Mouse (Mus musculus): Measurements from ENCODE around the gene Ankrd33. TPM values are rescaled to one million over a fixed set of nuclear protein-coding genes. Genes with fewer than 3 reads are reported as not detected.

Gene Ankrd33
- polyA plus RNA-seq, 1 experiment from 2014 or later: not detected

DNA sequence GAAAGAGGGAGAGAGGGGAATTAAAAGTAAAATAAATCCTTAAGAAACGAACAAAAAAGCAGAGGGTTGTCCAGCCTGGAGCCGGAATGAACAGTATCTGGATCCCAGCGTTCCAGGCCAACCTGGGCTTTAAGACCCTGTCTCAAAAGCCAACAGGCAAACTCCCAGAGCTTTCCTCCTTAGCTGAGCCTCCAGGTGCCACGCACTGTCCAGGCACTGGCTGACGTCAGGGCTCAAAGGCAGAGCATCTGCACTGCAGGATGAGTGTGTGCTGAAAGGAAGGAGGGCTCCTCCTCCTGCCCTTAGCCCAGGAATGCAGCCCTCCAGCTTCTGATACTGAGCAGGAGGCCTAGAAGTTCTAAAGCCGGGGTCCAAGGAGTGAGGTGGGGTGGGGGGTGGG lies 21.6 kb upstream of the Ankrd33 start:
- DNase-seq (peak; percentile 31), ATAC-seq (ENCODE audit: insufficient read depth) (no peak)
- Histone ChIP-seq H3K36me3 (ENCODE audit: insufficient read depth) (no peaks in the 10 kb centered on the region), H3K4me2 (no peak overlapping the region), H3K4me1 (ENCODE audit: insufficient read depth) (peaks cover 2% of the 10 kb centered on the region; the same call in 1 of the 2 replicates), H3K4me3 (ENCODE audit: low read depth, low read length) (no peak overlapping the region), H3K9ac (no peak overlapping the region), H3K27me3 (ENCODE audit: insufficient read depth, low read length) (0 out of 2 replicates have a peak, but pooled peaks cover 5% of the 10 kb centered on the region), H3K9me3 (ENCODE audit: low read depth, low read length) (no peaks in the 10 kb centered on the region), H3K27ac (ENCODE audit: low read depth) (no peak overlapping the region)
- no peak for TF ChIP-seq CTCF (IDR thresholded peaks at IDR 0.05; ENCODE audit: low read depth)
- 47% methylated on average over 6 of the region's 6 CpGs for WGBS

DNA sequence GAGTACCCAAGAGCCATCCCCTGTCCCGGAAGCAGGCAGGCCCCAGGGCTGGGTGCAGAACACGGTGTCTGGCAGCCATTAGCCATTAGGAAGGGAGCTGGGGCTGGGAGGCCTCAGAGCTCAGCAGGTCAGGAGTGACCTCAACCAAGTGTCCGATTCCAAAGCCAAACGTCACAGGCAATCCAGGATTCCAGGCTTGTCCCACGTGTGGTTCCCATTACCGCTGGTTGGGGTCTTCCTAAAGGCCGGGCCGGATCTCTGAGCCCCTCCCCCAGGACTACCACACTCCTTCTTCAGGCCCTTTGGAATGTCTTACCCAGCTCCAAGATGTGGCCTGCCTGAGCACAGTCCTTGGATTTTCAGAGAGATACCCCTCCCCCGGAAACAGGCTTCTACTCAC lies 20.6 kb upstream of the Ankrd33 start:
- Histone ChIP-seq H3K9me3 (ENCODE audit: low read depth, low read length) (no peaks in the 10 kb centered on the region), H3K4me3 (ENCODE audit: low read depth, low read length) (no peak overlapping the region), H3K36me3 (ENCODE audit: insufficient read depth) (no peaks in the 10 kb centered on the region), H3K27ac (ENCODE audit: low read depth) (no peak overlapping the region), H3K27me3 (ENCODE audit: insufficient read depth, low read length) (0 out of 2 replicates have a peak, but pooled peaks cover 6% of the 10 kb centered on the region), H3K9ac (no peak overlapping the region), H3K4me2 (no peak overlapping the region), H3K4me1 (ENCODE audit: insufficient read depth) (peaks cover 2% of the 10 kb centered on the region; the same call in 1 of the 2 replicates)
- WGBS: 55% methylated on average over 9 of the region's 9 CpGs
- DNase-seq: no peak
- no peak for TF ChIP-seq CTCF (IDR thresholded peaks at IDR 0.05; ENCODE audit: low read depth)
- ATAC-seq (ENCODE audit: insufficient read depth): no peak

GRCm38 (mm10) chr15:101095392-101095791 lies 20.2 kb upstream of the Ankrd33 start:
- Histone ChIP-seq H3K27me3 (ENCODE audit: insufficient read depth, low read length) (0 out of 2 replicates have a peak, but pooled peaks cover 6% of the 10 kb centered on the region), H3K27ac (ENCODE audit: low read depth) (no peak overlapping the region), H3K4me1 (ENCODE audit: insufficient read depth) (peaks cover 2% of the 10 kb centered on the region; the same call in 1 of the 2 replicates), H3K4me3 (ENCODE audit: low read depth, low read length) (no peak overlapping the region), H3K4me2 (no peak overlapping the region), H3K9me3 (ENCODE audit: low read depth, low read length) (no peaks in the 10 kb centered on the region), H3K36me3 (ENCODE audit: insufficient read depth) (no peaks in the 10 kb centered on the region), H3K9ac (no peak overlapping the region)
- 69% methylated on average over 3 of the region's 3 CpGs for WGBS
- ATAC-seq (ENCODE audit: insufficient read depth): no peak
- no peak for DNase-seq
- no peak for TF ChIP-seq CTCF (IDR thresholded peaks at IDR 0.05; ENCODE audit: low read depth)

DNA sequence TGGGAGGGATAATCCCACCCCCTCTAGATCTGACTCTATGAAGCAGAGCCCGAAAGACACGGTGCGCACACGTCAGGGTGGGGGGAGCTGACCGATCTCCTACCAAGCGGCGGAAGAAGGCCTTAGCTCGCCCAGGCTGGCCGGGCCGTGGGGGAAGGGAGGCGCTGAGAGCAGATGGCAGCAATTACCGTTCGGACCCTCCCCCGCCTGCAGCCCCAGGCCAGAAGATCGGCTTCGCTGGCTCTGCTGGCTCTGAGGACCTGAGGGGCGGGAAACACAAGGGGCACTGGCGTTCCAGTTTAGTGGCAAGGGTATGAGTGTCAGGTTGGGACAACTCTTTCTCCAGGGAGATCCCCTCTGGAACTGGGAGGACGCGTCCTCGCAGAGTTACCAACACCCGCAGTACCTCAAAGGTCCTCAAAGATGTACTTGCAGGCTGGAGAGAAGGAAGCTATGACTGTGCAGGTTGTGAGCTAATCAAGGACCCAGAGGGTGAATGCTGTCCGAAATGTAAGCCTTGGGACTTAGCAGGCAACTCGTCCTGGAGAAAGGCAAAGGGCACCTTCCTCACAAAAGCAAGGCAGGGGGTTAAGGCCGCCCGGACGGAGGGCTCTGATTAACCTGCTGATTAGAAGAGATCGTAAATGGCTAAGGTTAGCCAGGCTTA lies 17.4 kb upstream of the Ankrd33 start:
- DNase-seq (peak; percentile 72), ATAC-seq (ENCODE audit: insufficient read depth) (peak; percentile 55; the same call in 1 of the 2 replicates)
- no peak overlapping the region for H3K27ac ChIP-seq (ENCODE audit: low read depth)
- 0 out of 2 replicates have a peak, but pooled peaks cover 3% of the 10 kb centered on the region for H3K27me3 ChIP-seq (ENCODE audit: insufficient read depth, low read length)
- WGBS: 8% methylated on average over 28 of the region's 28 CpGs
- H3K4me1 ChIP-seq (ENCODE audit: insufficient read depth): peaks cover 2% of the 10 kb centered on the region; the same call in 1 of the 2 replicates
- H3K4me3 ChIP-seq (ENCODE audit: low read depth, low read length): 0 out of 2 replicates have a peak overlapping the region, but pooled peaks have one; percentile 3
- peak overlapping the region; percentile 61 for H3K4me2 ChIP-seq
- peak overlapping the region; percentile 27; the same call in 1 of the 2 replicates for H3K9ac ChIP-seq
- no peaks in the 10 kb centered on the region for H3K36me3 ChIP-seq (ENCODE audit: insufficient read depth)
- H3K9me3 ChIP-seq (ENCODE audit: low read depth, low read length): no peaks in the 10 kb centered on the region
- TF ChIP-seq CTCF (IDR thresholded peaks at IDR 0.05; ENCODE audit: low read depth): no peak

DNA sequence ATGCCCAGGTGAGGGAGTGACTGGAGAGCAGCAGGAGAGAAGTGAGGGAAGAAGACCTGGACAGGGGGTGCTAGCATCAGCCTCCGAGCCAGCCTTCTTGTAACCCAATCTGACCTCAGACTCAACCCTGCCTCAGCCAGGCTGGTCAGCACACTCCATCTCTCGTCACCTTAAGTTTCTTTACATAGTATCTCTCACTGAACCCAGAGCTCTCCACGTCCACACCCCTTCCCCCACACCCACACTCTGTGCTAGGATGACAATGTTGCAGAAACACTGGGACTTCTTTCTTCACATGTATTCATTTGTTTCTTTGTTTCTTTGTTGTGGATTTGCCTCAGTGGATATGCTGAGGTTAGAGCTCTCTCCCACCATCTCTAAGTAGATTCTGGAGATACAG lies 14.6 kb upstream of the Ankrd33 start:
- Histone ChIP-seq H3K9ac (no peak overlapping the region), H3K36me3 (ENCODE audit: insufficient read depth) (no peaks in the 10 kb centered on the region), H3K27ac (ENCODE audit: low read depth) (no peak overlapping the region), H3K4me1 (ENCODE audit: insufficient read depth) (peaks cover 2% of the 10 kb centered on the region; the same call in 1 of the 2 replicates), H3K27me3 (ENCODE audit: insufficient read depth, low read length) (0 out of 2 replicates have a peak, but pooled peaks cover 3% of the 10 kb centered on the region), H3K9me3 (ENCODE audit: low read depth, low read length) (no peaks in the 10 kb centered on the region), H3K4me2 (no peak overlapping the region), H3K4me3 (ENCODE audit: low read depth, low read length) (no peak overlapping the region)
- WGBS: 45% methylated on average over 3 of the region's 3 CpGs
- ATAC-seq (ENCODE audit: insufficient read depth): no peak
- TF ChIP-seq CTCF (IDR thresholded peaks at IDR 0.05; ENCODE audit: low read depth): no peak
- no peak for DNase-seq

DNA sequence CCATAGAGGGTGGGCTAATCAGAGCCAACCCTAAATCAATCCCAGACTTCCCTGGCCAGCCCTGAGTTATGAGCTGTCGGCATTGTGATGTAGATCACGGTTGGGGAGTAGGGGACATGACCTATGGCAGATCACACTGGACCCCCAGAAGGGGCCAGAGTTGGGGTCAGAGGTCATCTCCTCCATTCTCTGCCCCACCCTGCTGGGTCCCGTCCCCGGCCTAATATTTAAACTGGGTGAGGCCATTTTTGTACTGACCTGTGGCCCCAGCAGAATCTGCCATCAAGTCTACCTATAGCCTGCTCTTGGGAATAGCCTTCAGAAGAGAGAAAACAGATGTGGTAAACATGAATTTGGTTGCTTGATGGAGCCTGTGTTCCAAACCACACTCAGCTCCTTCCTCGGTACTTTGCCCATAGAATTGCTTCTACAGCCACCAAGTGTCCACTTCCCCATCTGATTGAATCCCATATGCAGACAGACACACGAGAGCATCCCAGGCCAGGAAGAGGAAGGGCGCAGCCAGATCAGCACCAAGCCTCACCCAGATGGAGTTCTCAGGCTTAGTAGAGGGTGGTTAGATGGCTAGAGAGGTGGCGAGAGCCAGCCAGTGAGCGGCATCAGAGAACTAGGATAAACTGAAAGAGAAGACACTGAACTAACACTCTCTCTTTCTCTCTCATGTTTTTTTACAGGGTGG lies 11.8 kb upstream of the Ankrd33 start:
- no peak for TF ChIP-seq CTCF (IDR thresholded peaks at IDR 0.05; ENCODE audit: low read depth)
- H3K4me2 ChIP-seq: no peak overlapping the region
- no peak overlapping the region for H3K27ac ChIP-seq (ENCODE audit: low read depth)
- H3K36me3 ChIP-seq (ENCODE audit: insufficient read depth): no peaks in the 10 kb centered on the region
- no peaks in the 10 kb centered on the region for H3K9me3 ChIP-seq (ENCODE audit: low read depth, low read length)
- DNase-seq: no peak
- ATAC-seq (ENCODE audit: insufficient read depth): no peak
- WGBS: 79% methylated on average over 9 of the region's 9 CpGs
- H3K4me3 ChIP-seq (ENCODE audit: low read depth, low read length): no peak overlapping the region
- no peaks in the 10 kb centered on the region for H3K4me1 ChIP-seq (ENCODE audit: insufficient read depth)
- 0 out of 2 replicates have a peak, but pooled peaks cover 3% of the 10 kb centered on the region for H3K27me3 ChIP-seq (ENCODE audit: insufficient read depth, low read length)
- H3K9ac ChIP-seq: no peak overlapping the region

GRCm38 (mm10) chr15:101105496-101105994 lies 10.0 kb upstream of the Ankrd33 start:
- Histone ChIP-seq H3K4me3 (ENCODE audit: low read depth, low read length) (no peak overlapping the region), H3K9me3 (ENCODE audit: low read depth, low read length) (no peaks in the 10 kb centered on the region), H3K4me1 (ENCODE audit: insufficient read depth) (no peaks in the 10 kb centered on the region), H3K4me2 (peak overlapping the region; percentile 39; the same call in 1 of the 2 replicates), H3K9ac (no peak overlapping the region), H3K36me3 (ENCODE audit: insufficient read depth) (no peaks in the 10 kb centered on the region), H3K27ac (ENCODE audit: low read depth) (no peak overlapping the region), H3K27me3 (ENCODE audit: insufficient read depth, low read length) (no peaks in the 10 kb centered on the region)
- peak; percentile 73 for ATAC-seq (ENCODE audit: insufficient read depth)
- TF ChIP-seq CTCF (IDR thresholded peaks at IDR 0.05; ENCODE audit: low read depth): peak; percentile 95
- WGBS: 18% methylated on average over 12 of the region's 12 CpGs
- peak; percentile 83 for DNase-seq

Data from lung, embryonic 14.5 days (tissue).